Mouse (Mus musculus): Measurements from ENCODE around the gene Supt6. TPM values are rescaled to one million over a fixed set of nuclear protein-coding genes. Genes with fewer than 3 reads are reported as not detected.

Gene Supt6
- total RNA-seq, 2 experiments from 2014 or later: 27.8 to 32.3 TPM

DNA sequence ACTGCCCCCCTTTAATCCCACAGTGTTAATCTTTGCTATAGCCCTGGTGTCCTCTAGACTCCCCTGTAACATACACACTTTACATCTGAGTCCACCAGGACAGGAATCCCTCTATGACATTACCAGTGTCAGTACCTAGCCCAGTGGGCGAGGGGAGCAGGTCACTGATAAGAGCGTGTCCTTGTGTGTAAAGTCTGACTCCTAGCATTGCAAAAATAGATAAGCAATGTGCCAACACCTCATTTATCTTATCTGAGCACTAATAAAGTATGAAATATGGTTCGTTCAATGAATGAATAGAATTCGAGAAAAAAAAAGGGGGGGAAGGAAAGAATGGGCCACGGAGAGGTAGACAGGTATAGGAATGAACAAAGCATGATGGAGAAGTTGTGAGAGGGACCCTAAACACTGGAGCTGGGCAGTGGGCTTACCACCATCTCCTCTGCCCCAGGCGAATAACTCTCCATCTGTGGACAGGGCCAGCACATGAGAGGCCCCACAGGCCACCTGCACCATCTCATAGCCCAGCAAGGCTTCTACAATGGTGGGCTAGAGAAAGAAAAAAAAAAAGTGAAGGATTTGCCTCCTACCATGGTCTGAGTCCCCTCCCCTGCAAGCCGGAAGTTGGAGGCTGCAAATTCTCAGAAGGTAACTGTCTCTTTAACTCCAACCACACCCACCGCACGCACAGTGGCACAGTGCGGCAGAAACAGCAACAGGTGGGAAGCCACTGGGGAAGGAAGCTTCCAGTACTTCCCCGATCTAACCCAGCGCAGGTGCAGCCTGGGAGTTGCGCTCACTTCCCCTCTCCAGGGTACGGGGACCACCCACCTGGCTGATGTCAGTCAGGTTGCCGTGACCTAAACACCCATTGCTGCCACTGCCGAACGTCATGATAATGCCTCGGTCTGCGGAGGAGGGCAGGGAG, 77.0 kb downstream of the Supt6 start:
- no peak for DNase-seq (ENCODE audit: low spot score)

DNA sequence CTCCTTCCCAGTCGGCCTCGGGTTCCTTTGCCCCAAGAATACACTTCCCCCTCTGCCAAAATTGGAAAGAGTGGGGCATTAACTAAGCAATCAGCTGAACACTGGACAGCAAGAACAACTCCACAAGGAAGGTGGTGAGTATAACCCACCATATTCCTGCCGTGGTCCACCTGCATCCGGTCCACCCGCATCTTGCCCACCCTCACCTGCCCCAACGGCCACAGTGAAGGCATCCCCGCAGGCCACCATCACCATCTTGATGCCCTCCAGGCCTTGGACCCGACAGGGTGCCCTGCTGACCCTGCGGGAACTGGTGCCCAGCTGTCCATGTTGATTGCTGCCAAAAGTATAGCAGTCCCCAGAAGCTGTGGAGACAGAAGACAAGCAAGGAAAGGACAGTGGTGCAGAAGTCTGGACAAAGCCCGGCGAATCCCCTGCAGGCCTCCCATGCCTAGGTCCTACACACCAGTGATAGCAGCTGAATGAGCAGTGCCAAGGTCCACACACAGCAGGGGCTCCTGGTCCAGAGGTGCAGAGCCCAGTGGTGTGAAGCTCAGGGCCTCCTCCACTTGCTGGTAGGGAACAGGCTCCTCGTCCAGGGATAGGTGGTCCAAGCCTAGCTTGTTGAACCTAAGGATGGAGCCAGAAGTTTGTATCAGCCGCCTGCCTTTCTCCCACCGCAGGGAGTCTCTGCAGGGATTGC, 78.4 kb downstream of the Supt6 start:
- DNase-seq (ENCODE audit: low spot score): no peak

DNA sequence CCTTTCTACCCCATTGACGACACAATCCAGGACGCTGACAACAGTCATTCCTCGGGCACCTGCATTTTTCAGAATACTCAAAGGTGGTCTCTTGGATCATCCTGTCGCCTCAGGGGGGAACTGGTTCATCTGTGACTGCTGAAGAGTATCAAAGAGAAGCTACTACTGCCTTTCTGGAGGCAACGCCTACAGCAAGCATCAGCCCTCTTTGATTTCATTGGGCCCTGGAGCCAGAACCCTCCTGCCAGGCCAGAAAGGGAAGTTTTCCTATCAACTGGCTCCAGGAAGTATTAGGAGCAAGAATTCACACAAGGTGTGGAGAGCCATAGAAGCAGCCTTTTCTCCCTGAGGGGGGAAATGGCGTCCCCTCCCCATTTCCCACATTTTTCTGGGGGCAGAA, 79.1 kb downstream of the Supt6 start:
- DNase-seq (ENCODE audit: low spot score): no peak

DNA sequence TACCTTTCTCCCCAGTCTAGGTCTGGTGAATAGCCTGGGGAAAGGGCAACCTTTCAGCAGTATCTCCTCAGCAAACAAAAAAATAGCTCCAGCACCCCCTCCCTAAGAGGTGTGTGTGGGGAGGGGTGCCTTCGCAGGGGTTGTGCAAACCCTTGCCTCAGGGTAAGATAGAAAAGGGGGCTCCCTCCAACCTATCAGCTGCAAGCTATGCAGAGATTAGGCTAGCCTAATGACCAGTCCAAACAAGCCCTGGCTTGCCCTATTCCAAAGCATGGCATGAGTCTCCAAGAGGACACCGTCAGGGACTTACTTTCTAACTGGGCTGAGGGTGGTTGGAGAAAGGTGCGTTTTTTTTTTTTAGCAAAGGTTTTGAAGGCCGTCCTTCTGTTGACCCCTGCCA, 79.6 kb downstream of the Supt6 start:
- no peak for DNase-seq (ENCODE audit: low spot score)

- no peak for DNase-seq (ENCODE audit: low spot score)
Measured at GRCm38 (mm10) chr11:78165761-78166109, 80.1 kb downstream of the Supt6 start.

DNA sequence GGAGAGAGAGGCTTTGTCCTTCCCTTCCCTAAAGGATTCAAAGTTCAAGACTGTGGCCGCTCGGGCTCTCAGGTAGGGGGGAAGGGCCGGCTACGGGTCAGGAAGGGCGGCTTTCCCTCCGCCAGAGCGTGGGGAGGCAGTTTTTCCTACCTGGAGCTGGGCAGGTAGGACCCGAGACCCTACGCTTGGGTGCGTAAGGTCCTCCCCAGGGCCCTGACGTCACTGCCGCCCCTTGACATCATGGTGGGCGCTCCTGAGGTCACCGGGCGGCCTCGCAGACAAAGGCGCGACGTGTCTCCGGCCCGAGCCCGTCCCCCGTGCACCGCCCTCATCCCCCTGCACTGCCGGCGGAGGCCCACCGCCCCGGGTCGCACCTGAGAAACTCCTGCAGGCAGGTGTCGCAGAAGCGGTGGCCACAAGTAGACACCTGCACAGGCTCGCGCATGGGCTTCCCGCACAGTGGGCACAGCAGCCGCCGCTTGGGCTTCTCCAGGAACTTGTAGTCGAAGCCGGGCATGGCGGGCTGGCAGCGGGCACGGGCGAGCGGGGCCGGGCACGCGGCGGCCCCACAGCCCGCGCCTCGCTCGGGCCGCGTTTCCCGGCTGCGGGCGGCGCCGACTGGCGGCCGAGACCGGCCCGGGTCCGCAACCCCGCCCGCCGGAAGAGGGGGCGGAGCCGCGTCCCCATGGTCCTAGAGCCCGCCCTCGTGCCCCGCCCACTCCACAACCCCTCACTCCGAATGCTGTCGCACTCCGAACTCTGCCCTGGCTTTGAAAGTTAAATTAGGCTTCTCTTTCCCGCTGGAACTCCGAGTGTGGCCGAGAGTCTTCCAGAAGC, 80.6 kb downstream of the Supt6 start, which contains the start of gene Traf4:
Gene Traf4, minus strand, starts transcription at position 666 of the 837 bp plus-strand sequence.
- DNase-seq (ENCODE audit: low spot score): peak; percentile 76

DNA sequence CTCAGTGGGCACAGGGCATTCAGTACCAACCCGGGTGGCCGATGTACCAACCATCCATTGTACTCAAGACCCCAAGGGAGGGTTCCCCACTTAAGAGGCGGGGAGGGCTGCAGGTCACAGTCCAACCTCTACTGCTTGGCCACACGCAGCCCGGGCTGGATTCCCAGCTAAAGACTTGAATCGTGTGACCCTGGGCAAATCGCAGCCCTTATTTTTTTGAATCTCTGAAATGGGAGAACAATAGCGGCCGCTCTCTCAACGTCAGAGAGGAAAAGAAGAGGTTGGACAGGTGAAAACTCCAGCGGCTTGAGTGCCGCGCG, 81.2 kb downstream of the Supt6 start:
- no peak for DNase-seq (ENCODE audit: low spot score)

- peak; percentile 46 for DNase-seq (ENCODE audit: low spot score)
Measured at GRCm38 (mm10) chr11:78163681-78164603, 81.8 kb downstream of the Supt6 start.

DNA sequence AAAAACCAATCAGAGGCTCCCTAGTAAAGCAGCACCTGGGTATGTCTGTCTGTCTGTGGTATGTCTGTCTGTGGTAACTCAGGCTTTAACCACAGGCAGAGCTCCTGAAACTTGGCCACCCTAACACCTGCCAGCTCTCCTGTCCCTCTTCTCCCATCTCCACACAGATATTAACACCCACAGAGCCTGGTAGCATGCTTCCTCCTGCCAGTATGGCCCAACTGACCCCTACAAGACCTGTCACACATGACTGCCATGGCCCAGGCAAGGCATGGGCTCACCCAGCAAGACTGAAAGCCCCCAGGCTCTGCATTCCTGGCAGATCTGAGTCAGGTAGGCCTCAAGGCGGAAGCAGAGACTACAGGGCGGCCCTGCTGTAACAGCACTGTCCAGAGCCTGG, 82.7 kb downstream of the Supt6 start:
- DNase-seq (ENCODE audit: low spot score): no peak

- peak; percentile 61 for DNase-seq (ENCODE audit: low spot score)
Measured at GRCm38 (mm10) chr11:78162504-78162903, 83.3 kb downstream of the Supt6 start.

DNA sequence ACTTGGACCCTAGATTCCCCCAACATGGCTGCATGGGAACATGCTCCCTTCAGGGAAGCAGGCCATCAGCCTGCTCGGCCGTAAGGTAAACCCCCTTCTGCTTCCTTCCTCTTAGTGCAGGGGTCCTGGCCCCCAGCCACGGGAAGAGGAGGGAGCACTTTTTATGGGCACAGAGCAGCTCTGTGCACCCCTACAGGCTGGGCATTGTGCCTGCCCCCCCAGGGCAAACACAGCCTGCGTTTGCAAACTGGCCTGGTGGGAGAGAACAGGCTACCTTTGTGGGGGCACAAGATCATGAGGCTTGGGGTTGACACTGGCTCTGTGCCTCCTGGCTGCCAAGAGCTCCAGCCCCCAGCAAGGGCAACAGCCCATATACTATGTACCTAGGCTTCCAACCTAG, 83.8 kb downstream of the Supt6 start:
- no peak for DNase-seq (ENCODE audit: low spot score)

DNA sequence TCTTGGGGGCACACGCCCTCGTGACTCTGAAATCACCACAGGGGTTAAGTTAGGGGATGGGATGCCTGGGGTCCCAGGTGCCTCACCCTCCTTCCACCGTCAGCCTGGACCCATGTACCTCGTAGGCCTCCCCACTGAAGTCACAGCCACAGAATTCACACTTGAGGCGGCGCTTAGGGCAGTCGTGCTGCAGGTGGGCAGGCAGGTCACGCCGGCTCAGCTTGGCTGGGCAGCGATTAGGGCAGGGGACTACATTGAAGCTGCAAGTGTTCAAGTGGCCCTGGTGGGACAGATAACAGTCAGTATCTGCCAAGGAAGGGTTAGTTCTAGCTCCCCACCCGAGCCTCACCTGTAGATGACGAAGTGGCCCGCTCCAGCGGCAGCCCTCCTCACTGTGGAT, 84.6 kb downstream of the Supt6 start:
- no peak for DNase-seq (ENCODE audit: low spot score)

- DNase-seq (ENCODE audit: low spot score): no peak
Measured at GRCm38 (mm10) chr11:78160675-78161074, 85.1 kb downstream of the Supt6 start.

DNA sequence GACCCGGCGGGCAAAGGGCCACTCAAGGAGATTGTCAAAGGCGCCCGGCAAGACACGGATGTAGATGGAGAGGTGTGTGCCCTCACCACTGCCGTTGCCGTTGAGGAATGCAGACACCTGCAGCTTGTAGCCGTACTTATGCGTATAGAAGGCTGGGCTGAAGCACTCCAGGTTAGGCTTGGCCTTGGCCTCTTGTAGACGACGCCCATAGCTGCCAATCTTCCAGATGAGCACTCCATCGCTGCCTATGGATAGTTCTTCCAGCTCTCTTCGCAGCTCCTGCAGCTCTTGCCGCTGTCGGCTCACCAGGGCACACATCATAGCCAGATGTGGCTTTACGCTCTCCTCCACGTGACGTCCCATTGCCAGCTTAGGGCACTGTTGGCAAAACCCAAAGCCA, 85.6 kb downstream of the Supt6 start:
- DNase-seq (ENCODE audit: low spot score): no peak

GRCm38 (mm10) chr11:78159557-78159956, 86.2 kb downstream of the Supt6 start:
- no peak for DNase-seq (ENCODE audit: low spot score)

DNA sequence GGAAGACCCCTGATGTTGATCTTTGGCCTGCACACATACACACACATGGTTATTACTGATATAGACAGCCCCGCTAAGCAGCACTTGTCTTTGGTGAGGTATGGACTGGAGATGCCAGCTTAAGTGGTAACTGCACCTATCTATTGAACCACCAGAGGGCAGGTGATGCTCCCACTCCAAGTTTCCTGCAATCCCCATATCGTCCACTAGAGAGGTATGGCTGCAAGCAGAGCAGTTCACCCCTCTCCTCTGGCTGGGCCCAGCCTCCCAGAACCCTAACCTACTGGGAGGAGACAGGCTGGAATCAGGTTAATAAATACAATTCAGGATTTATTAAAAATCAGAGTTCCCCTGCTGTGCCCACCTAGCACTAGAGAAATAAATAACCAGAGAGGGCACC, 86.7 kb downstream of the Supt6 start:
- peak; percentile 85 for DNase-seq (ENCODE audit: low spot score)

Small RNA genes lying within 50 kb of the gene (microRNA-seq; reads per million reads assigned to microRNA genes)
- not detected for gene Mir7653

Other genes starting within 250 kb of the Supt6 start
- under 1 TPM; 0.80 to 0.97 TPM for gene Dhrs13, start 213.7 kb downstream of the Supt6 start, total RNA-seq (2021)
- gene Flot2, start 208.1 kb downstream of the Supt6 start, total RNA-seq (2021): 10 to 100 TPM; 45.6 to 49.1 TPM
- 10 to 100 TPM; 20.1 to 22.7 TPM for gene Eral1, start 165.6 kb downstream of the Supt6 start, total RNA-seq (2021)
- 1 to 10 TPM; 8.2 to 9.4 TPM for gene Fam222b, start 151.3 kb downstream of the Supt6 start, total RNA-seq (2021)
- gene Traf4, start 80.4 kb downstream of the Supt6 start, total RNA-seq (2021): 1 to 10 TPM; 2.0 to 2.2 TPM
- under 1 TPM; 0.37 to 0.50 TPM for gene Nek8, start 69.3 kb downstream of the Supt6 start, total RNA-seq (2021)
- 1 to 10 TPM; 1.5 to 2.2 TPM for gene Tlcd1, start 69.3 kb downstream of the Supt6 start, total RNA-seq (2021)
- gene Rpl23a, start 62.4 kb downstream of the Supt6 start, total RNA-seq (2021): 100 to 1,000 TPM; 845 to 889 TPM
- 1 to 10 TPM; 2.5 to 3.5 TPM for gene Rab34, start 57.6 kb downstream of the Supt6 start, total RNA-seq (2021)
- under 1 TPM; 0.47 to 0.57 TPM for gene Proca1, start 52.6 kb downstream of the Supt6 start, total RNA-seq (2021)
- 10 to 100 TPM; 40.8 to 44.7 TPM for gene Sdf2, start 241 bp downstream of the Supt6 start, total RNA-seq (2021)
- gene 2610507B11Rik, start 15.8 kb upstream of the Supt6 start, total RNA-seq (2021): 100 to 1,000 TPM; 200 to 204 TPM
- gene BC030499, start 44.9 kb upstream of the Supt6 start, total RNA-seq (2021): under 1 TPM; 0.38 to 0.46 TPM
- 1 to 10 TPM; 2.3 to 2.5 TPM for gene Spag5, start 55.5 kb upstream of the Supt6 start, total RNA-seq (2021)
- 1 to 10 TPM; 2.1 to 2.6 TPM for gene Aldoc, start 77.0 kb upstream of the Supt6 start, total RNA-seq (2021)
- 10 to 100 TPM; 18.2 to 19.2 TPM for gene Pigs, start 82.4 kb upstream of the Supt6 start, total RNA-seq (2021)
- gene Unc119, start 97.5 kb upstream of the Supt6 start, total RNA-seq (2021): 1 to 10 TPM; 8.3 TPM
- not detected for gene Foxn1, start 140.6 kb upstream of the Supt6 start, total RNA-seq (2021)
- not detected for gene Slc13a2, start 176.2 kb upstream of the Supt6 start, total RNA-seq (2021)
- under 1 TPM; 0.47 to 0.91 TPM for gene Slc46a1, start 219.7 kb upstream of the Supt6 start, total RNA-seq (2021)

Data from gastrocnemius, adult 18-20 months (tissue).